Mouse (Mus musculus) G1E-ER4 (cell line): ENCODE results near the gene Brd2. TPM values are rescaled to one million over a fixed set of nuclear protein-coding genes. Genes with fewer than 3 reads are reported as not detected.

ENCODE experiments used
- GATA1 ChIP-seq: IDR thresholded peaks from one replicate; pipeline ENCODE4 v1.8.0; 2012; ENCODE audit warnings: low read length, inconsistent platforms
- polyA plus RNA-seq: library from polyadenylated mRNA; stranded (reverse); fragments of >175 nt; gene quantifications from 2 replicates; pipeline ENCODE4 v1.2.3, GENCODE M21; 2012

Gene Brd2
- 215 and 310 TPM in 2 replicates for polyA plus RNA-seq

GRCm38 (mm10) chr17:34122188-34122984, at the start of gene Brd2:
TSS of gene Brd2 (minus strand) at chr17:34122634.
- TF ChIP-seq GATA1 = no peak

GRCm38 (mm10) chr17:34170877-34171498, 48.6 kb upstream of the Brd2 start:
- no peak for TF ChIP-seq GATA1

GRCm38 (mm10) chr17:34170487-34170876, 48.0 kb upstream of the Brd2 start:
- no peak for TF ChIP-seq GATA1

GRCm38 (mm10) chr17:34169279-34169678, 46.8 kb upstream of the Brd2 start:
- no peak for TF ChIP-seq GATA1

- no peak for TF ChIP-seq GATA1
Measured at GRCm38 (mm10) chr17:34165033-34165730, 42.7 kb upstream of the Brd2 start.

GRCm38 (mm10) chr17:34164202-34164895, 41.9 kb upstream of the Brd2 start:
- no peak for TF ChIP-seq GATA1

GRCm38 (mm10) chr17:34155534-34155933, 33.1 kb upstream of the Brd2 start:
- no peak for TF ChIP-seq GATA1

- no peak for TF ChIP-seq GATA1
Measured at GRCm38 (mm10) chr17:34152923-34153322, 30.5 kb upstream of the Brd2 start, which contains the start of gene H2-DMb1. TSS of gene H2-DMb1 (plus strand) at chr17:34153072.

GRCm38 (mm10) chr17:34144960-34145371, 22.5 kb upstream of the Brd2 start:
- TF ChIP-seq GATA1 = no peak

GRCm38 (mm10) chr17:34143461-34143860, 21.0 kb upstream of the Brd2 start:
- no peak for TF ChIP-seq GATA1

GRCm38 (mm10) chr17:34143033-34143432, 20.6 kb upstream of the Brd2 start, which contains the start of gene H2-DMb2:
TSS of gene H2-DMb2 (plus strand) at chr17:34143307.
- no peak for TF ChIP-seq GATA1

GRCm38 (mm10) chr17:34142456-34143010, 20.1 kb upstream of the Brd2 start:
- TF ChIP-seq GATA1 = no peak

GRCm38 (mm10) chr17:34141448-34141847, 19.0 kb upstream of the Brd2 start:
- no peak for TF ChIP-seq GATA1

- TF ChIP-seq GATA1 = no peak
Measured at GRCm38 (mm10) chr17:34140240-34140639, 17.8 kb upstream of the Brd2 start.

GRCm38 (mm10) chr17:34139416-34139815, 17.0 kb upstream of the Brd2 start:
- TF ChIP-seq GATA1 = no peak
